Mouse (Mus musculus): Measurements from ENCODE around the gene Ccdc17. TPM values are rescaled to one million over a fixed set of nuclear protein-coding genes. Genes with fewer than 3 reads are reported as not detected.

Ccdc17 gene
- total and polyA plus RNA-seq, 3 experiments = 2.5 to 4.0 (median 2.9) TPM

DNA sequence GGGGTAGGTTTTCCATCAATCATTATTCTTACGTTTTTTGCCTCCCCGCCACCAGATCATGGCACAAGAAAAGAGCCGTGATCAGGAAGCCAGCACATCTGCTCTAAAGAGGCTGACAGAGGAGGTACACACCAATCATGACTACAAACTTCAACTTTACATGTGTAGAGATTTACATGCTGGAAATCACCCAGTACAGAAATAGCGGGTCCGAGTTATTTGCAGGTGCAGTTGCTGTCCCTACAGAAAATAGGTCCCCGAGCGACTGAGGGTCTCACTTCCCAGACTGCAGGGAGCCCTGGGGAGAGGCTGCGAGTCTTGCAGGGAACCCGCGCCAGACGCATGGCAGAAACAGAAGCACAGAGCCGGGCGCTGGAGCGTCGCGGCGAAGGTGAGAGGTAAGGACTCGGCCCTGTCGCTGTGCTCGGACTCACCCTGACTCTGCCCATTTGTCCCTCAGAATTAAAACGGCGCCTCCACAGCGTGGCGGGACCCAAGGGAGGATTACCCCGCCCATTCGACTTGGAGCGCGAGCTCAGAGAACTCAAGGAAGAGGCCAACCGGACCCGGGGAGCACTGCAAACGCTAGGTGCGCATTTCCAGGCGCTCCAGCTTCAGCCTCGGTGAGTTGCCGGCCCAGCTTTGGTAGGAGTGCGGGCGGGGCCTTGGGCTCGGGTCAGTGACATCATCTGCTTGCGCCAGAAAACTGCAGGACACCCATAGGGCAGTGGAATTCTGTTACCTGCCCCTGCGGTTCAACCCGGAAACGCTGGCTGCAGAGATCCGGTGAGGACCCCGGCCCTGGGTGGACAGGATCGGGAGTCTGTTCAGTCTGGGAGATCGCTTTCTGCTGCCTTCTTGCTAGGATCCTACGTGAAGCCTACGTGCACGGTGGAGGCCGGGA, 776 bp downstream of the Ccdc17 start:
- peaks cover 40 to 61% of the 10 kb centered on the region in 2 experiments for H3K36me3 ChIP-seq (replicated peaks in 1 of 2; ENCODE audit: control insufficient read depth in 1 of 2, insufficient read depth in 1 of 2, low read length in 1 of 2)
- peaks cover 6% of the 10 kb centered on the region for H3K79me2 ChIP-seq (replicated peaks; ENCODE audit: control insufficient read depth, extremely low read depth, insufficient read depth, poor library complexity, severe bottlenecking)
- H3K27me3 ChIP-seq (replicated peaks) = no peaks in the 10 kb centered on the region
- H3K4me1 ChIP-seq (ENCODE audit: control insufficient read depth in 1 of 2, insufficient read depth in 2 of 2) = peaks cover 0 to 24% of the 10 kb centered on the region in 2 experiments; a peak in 2 of 4 replicates
- H3K27ac ChIP-seq (ENCODE audit: insufficient read depth, low read depth) = peak overlapping the region; percentile 95
- H3K4me3 ChIP-seq (replicated peaks in 1 of 3; ENCODE audit: low read depth in 2 of 3, low read length in 2 of 3, poor library complexity in 1 of 3) = peak overlapping the region; percentile 80 to 90 (median 82)
- dilution Hi-C loops (cut with MboI; ENCODE audit: extremely low pct_ligation_motif_present, extremely low pct_unique_long_range_greater_than_20kb, low sequenced_read_pairs) (no loop called here), in situ Hi-C loops (cut with MboI; ENCODE audit: low pct_ligation_motif_present, low pct_unique_long_range_greater_than_20kb, low sequenced_read_pairs) (no loop called here)
- peak; percentile 93 for DNase-seq (ENCODE audit: extremely low read depth)
- H3K4me2 ChIP-seq (ENCODE audit: insufficient read depth, low read depth, poor library complexity, severe bottlenecking) = peak overlapping the region; percentile 92
- peaks cover 2% of the 10 kb centered on the region for H3K9me3 ChIP-seq (replicated peaks; ENCODE audit: low read length)
- H3K9ac ChIP-seq (ENCODE audit: insufficient read depth, low read depth) = peak overlapping the region; percentile 93
- TF ChIP-seq CHD1 (IDR thresholded peaks at IDR 0.05; ENCODE audit: low read depth, low read length) = peak; percentile 79; the same call in 1 of the 2 replicates
- TF ChIP-seq MEF2A (IDR thresholded peaks at IDR 0.05; ENCODE audit: borderline replicate concordance, low read depth, low read length) = peak; percentile 94
- TF ChIP-seq POLR2AphosphoS2 (IDR thresholded peaks at IDR 0.05; ENCODE audit: low read depth, low read length) = peak; percentile 82
- peak; percentile 50 for TF ChIP-seq NRF1 (IDR thresholded peaks at IDR 0.05; ENCODE audit: low read depth, low read length)
- TF ChIP-seq EP300 (IDR thresholded peaks at IDR 0.05; ENCODE audit: low read length) = 0 out of 2 replicates have a peak, but pooled peaks have one; percentile 10
- TF ChIP-seq JUND (conservative IDR thresholded peaks at IDR 0.05; ENCODE audit: low read depth, low read length) = 0 out of 2 replicates have a peak, but pooled peaks have one; percentile 26
- peak; percentile 32 for TF ChIP-seq ETS1 (conservative IDR thresholded peaks at IDR 0.05; ENCODE audit: low read depth, low read length)
- TF ChIP-seq ELF1 (IDR thresholded peaks at IDR 0.05; ENCODE audit: low read depth, low read length) = peak; percentile 96
- TF ChIP-seq GABPA (IDR thresholded peaks at IDR 0.05; ENCODE audit: insufficient replicate concordance, low read depth, low read length) = peak; percentile 22; the same call in 1 of the 2 replicates
- peak; percentile 86 for TF ChIP-seq HCFC1 (IDR thresholded peaks at IDR 0.05; ENCODE audit: low read depth, low read length)
- TF ChIP-seq POLR2A (IDR thresholded peaks at IDR 0.05; ENCODE audit: low read depth, low read length) = peak; percentile 81
- TF ChIP-seq BHLHE40 (IDR thresholded peaks at IDR 0.05; ENCODE audit: low read depth, low read length) = peak; percentile 22
- TF ChIP-seq JUN (IDR thresholded peaks at IDR 0.05; ENCODE audit: insufficient read depth, low read depth, low read length) = no peak
- no peak for TF ChIP-seq PAX5 (IDR thresholded peaks at IDR 0.05; ENCODE audit: low read length)
- TF ChIP-seq SIN3A (IDR thresholded peaks at IDR 0.05; ENCODE audit: low read length) = peak; percentile 96
- peak; percentile 79; the same call in 1 of the 2 replicates for TF ChIP-seq KAT2A (IDR thresholded peaks at IDR 0.05; ENCODE audit: insufficient replicate concordance, low read length)
- no peak for TF ChIP-seq E2F4 (IDR thresholded peaks at IDR 0.05; ENCODE audit: insufficient replicate concordance, low read depth, low read length)
- TF ChIP-seq IRF4 (IDR thresholded peaks at IDR 0.05; ENCODE audit: low read depth, low read length) = peak; percentile 44
- TF ChIP-seq ZMIZ1 (IDR thresholded peaks at IDR 0.05; ENCODE audit: low read depth, low read length) = peak; percentile 72
- 0 out of 2 replicates have a peak, but pooled peaks have one; percentile 9 for TF ChIP-seq MAFK (IDR thresholded peaks at IDR 0.05; ENCODE audit: insufficient replicate concordance, low read length)
- TF ChIP-seq MAZ (IDR thresholded peaks at IDR 0.05; ENCODE audit: low read depth, low read length) = peak; percentile 97
- peak; percentile 26; the same call in 1 of the 2 replicates for TF ChIP-seq CHD2 (IDR thresholded peaks at IDR 0.05; ENCODE audit: low read length)
- TF ChIP-seq RAD21 (IDR thresholded peaks at IDR 0.05; ENCODE audit: low read depth, low read length) = no peak
- 0 out of 2 replicates have a peak, but pooled peaks have one; percentile 36 for TF ChIP-seq RCOR1 (conservative IDR thresholded peaks at IDR 0.05; ENCODE audit: low read depth, low read length)
- no peak for TF ChIP-seq CTCF (conservative IDR thresholded peaks at IDR 0.05 in 1 of 2, IDR thresholded peaks at IDR 0.05 in 1 of 2; ENCODE audit: low read depth in 2 of 2, low read length in 2 of 2)
- TF ChIP-seq ZNF384 (IDR thresholded peaks at IDR 0.05; ENCODE audit: low read depth, low read length) = no peak
- TF ChIP-seq UBTF (IDR thresholded peaks at IDR 0.05; ENCODE audit: low read depth, low read length) = peak; percentile 66; the same call in 1 of the 2 replicates
- TF ChIP-seq TCF12 (IDR thresholded peaks at IDR 0.05; ENCODE audit: low read depth, low read length) = peak; percentile 71
- no peak for TF ChIP-seq ZKSCAN1 (IDR thresholded peaks at IDR 0.05; ENCODE audit: borderline replicate concordance, low read depth, low read length)
- no peak for TF ChIP-seq USF1 (IDR thresholded peaks at IDR 0.05; ENCODE audit: low read depth, low read length)
- peak; percentile 67; the same call in 1 of the 2 replicates for TF ChIP-seq TBP (conservative IDR thresholded peaks at IDR 0.05; ENCODE audit: low read depth, low read length)
- no peak for TF ChIP-seq SMC3 (IDR thresholded peaks at IDR 0.05; ENCODE audit: low read depth, low read length)
- no peak for TF ChIP-seq USF2 (conservative IDR thresholded peaks at IDR 0.05; ENCODE audit: low read depth, low read length)
- TF ChIP-seq NELFE (IDR thresholded peaks at IDR 0.05; ENCODE audit: low read depth, low read length) = peak; percentile 84
- TF ChIP-seq ZC3H11A (IDR thresholded peaks at IDR 0.05; ENCODE audit: low read depth, low read length) = no peak
- peak; percentile 85 for TF ChIP-seq MXI1 (IDR thresholded peaks at IDR 0.05; ENCODE audit: low read depth, low read length)
- peak; percentile 59 for TF ChIP-seq MAX (IDR thresholded peaks at IDR 0.05; ENCODE audit: low read length)
